Mouse (Mus musculus): ENCODE data around the gene Vsig10.
A peak's percentile ranks its signal among the peaks of the same experiment; 100 is the strongest.
"Not testable (repeated sequence)": the region's sequence is repeated elsewhere in the genome, so short reads cannot be mapped to it uniquely, and the experiment has no call there.

The Vsig10 gene

DNA sequence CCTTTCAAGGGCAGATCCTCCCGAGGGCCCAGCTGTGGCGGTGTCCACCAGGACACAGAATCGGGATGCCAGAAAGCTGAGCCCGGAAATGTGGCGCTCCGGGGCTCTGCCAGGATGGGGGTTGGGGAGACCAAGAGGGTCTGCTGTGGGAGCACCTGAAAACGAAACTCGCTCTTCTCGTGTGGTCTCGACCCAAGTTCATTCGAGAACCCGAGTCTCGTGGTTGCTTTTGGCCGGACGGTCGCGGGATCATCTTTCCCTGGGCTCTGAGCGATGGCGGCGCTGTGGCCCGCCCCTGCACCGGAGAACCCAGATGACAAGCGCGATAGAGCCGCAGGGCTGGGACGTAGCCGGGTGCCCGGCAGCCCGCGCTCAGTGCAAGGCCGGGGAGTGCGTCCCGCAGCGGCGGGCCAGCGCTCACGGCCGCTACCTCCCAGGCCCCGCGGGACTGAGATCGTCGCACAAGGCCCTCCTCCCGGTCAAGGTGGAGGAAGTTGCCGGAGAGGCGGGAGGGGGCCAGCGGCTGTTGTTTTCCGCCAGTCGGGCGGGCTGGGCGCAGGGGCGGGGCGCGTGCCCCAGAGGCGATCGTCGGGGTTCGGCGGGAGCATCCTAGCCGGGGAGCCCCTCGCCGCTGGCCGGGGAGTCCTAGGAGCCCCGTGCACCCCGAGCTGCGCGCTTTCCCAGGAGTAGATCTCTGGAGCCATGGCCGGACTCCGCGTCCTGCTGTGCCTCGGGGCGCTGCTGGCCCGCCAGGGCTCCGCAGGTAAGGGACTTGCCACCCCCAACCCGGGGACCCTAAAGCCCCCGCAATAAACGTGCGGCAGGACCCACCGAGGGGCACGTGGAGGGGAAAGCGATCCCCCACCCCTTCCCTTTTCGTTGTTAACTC is at the start of gene Vsig10:
Gene Vsig10 (plus strand): TSS at position 343 of the 889 bp plus-strand sequence.
- peak; percentile 79 for DNase-seq

DNA sequence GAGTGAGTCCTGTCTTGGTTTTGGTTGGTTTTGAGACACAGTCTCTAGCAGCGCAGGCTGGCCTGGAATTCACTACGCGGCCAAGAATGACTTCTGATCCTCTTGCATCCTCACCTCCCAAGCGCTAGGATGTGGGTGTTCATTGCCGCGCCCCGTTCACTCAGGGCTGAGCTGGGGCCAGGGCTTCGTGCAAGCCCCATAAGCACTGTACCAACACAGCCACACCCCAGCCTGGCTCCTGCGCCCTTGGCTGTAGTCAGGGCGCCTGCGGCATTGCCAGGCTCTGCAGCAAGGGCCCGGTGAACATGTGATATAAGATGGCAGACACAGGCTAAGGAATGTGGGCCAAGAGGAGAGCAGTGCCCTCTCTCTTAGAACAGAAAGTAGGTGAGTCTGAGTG is 49.5 kb upstream of the Vsig10 start:
- no peak for DNase-seq

DNA sequence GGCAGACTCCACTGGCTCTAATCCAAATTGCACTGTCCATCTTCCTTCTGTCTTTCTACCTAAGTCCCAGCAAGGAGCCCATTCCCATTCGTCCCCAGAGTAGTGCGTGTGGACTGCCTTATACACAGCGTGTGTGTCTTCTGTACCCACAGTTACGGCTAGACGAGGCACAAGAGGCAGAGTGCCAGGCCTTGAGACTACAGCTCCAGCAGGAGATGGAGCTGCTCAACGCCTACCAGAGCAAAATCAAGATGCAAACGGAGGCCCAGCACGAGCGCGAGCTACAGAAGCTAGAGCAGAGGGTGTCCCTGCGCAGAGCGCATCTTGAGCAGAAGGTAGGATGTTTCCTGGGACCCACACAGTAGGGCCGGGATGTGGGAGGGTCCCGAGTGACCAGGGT is 46.9 kb upstream of the Vsig10 start:
- no peak for DNase-seq

DNA sequence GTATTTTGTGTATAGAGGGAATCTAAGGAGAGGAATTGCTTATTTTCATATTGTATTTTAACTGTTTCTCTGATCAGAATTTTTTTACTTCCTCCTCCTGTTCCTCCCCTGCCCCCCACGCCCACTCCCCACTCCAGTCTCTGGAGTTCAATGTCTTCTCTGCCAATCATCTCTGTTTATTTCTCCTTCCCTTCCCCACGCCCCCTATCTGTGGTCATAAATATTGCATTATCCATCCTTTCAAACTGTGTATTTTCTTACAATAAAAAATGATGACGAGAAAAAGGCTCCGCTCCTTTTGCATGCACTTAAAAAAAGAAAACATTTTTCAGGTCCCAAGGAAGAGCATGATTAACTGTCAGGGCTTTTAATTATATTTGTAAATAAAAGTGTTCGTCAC is 44.1 kb upstream of the Vsig10 start:
- peak; percentile 23 for DNase-seq

DNA sequence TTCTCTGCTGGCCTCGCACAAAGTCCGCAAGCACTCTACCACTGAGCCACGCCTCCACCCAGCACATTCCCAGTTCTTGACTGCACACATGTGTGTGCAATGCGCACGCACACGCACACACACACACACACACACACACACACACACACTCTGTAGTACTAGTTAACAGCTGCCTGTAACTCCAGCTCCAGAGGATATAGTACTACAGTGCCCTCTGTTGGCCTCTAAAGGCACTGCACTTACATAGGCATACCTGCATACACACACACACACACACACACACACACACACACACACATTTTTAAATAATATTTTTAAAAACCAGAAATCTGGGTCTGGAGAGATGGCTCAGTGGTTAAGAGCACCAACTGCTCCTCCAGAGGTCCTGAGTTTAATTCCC is 41.1 kb upstream of the Vsig10 start:
- DNase-seq = no peak

DNA sequence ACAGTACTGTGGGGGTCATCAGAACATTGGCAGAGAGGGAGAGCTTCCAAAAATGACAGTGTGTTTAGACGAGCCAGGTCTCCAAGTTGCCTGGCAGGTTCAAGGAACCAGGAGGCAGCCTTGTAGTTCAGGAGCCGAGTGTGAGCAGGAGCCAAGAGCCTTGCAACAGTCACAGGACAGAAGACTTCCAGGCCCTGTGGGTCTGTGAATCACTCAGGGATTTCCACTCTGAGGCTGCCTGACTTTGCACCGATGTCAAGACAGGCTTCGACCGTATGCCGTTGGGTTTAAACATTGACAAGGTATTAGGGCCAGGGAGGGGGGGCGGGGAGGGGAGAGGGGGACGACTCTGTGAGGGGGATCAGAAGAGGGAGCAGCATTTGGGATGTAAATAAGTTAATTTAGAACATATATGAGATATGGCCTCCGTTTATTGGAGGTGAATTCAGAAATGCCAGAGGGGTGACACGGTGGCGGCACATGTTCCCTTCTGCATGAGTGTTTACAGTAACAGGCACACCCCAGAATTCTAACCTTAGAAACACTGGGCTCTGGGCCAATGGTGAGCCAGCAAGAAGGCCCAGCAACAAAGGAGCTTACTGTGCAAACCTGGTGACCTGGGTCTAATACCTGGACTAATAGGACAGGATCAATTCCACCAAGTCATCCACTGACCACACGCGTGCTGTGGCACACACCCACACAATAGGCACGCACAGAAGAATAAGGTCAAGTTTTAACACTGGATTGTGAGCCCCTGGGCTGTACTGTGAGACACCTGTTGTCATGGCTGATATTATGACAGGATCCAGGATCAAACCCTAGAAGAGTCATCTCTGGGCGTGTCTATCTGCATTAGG is 39.8 kb upstream of the Vsig10 start:
- no peak for DNase-seq

DNA sequence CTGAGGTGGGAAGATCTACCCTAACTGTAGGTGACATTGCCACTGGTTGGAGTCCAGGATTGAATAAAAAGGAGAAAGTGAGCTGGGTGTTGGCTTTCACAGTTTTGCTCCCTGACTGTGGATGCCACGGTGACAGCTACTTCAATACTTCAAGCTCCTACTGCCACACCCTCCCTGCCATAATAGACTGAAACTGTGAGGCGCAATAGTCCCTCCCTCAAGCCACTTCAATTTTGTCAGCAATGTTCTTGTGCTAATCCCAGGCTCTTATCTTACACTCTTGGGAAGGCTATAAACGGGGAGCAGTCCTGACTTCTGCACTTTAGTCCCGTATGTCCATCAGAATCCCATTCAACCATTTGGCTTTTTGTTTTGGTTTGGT is 39.2 kb upstream of the Vsig10 start:
- no peak for DNase-seq

DNA sequence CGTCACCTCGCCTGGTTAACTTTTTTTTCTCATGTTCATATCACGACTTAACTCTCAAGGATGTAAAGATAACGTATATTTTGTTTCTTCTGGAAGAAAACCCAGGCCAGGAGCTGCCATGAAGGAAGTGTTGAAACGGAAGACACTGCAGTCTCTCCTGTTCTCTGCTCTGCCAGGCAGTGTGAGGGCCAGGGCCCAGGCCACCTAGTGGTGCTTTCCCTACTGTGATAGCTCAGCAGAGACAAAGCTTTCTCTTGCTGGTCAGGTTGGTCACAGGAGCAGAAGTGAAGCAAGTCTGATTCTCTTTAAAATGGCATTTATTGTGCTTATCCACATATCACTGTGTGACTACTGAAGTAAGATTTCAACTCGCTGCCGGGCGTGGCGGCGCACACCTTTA is 37.3 kb upstream of the Vsig10 start:
- DNase-seq = no peak

DNA sequence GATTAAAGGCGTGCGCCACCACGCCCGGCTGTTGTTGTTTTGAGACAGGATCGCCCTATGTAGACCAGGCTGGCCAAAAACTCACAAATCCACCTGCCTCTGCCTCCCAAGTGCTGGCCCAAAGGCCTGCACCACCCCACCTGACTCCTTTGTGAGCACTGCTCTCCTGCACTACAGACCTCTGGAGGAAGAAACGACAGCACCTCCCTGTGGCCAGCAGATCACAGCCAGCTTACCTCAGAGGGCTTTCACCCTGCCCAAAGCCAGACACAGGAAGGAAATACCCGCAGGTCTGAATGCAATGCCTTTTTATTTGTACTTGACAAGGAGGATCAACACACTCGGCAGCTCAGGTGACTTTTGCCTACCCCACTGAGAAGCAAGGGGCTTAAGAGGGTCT is 36.5 kb upstream of the Vsig10 start:
- no peak for DNase-seq

DNA sequence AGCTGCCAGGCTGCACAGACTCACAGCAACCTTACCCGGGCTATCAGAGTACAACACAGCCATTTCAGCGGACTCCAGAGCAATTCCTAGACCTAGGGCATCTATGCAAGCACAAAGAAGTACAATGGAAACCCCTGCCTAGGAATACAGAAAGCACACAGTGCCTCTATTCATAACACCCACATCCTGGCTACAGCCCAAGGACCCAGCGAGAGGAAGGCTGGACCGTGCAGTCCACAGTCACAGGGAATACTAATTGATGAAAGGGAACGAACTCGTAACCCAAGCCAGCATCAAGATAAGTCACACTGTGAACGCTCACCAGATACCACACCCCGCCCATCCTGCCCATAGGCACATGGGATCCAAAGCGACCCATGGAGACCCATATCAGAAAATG is 34.9 kb upstream of the Vsig10 start:
- DNase-seq = no peak

DNA sequence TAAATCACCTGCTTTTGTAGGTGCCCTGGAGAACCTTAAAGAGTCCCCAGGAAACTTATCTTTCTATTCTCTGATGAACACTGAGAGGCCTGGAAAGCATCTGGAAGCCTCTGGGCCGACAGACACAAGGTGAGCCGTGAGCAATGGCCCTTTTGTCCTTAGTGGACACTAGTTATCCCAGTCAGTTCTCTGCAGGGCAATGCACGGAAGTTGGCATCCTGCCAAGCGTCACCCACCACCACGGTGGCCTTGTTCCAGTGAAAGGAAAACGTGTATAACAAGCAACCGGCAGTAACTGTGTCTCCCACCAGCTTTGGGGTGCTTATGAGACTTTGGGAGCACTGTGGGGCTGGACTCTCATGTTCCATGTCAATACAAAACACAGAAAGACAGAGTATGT is 34.2 kb upstream of the Vsig10 start:
- no peak for DNase-seq

DNA sequence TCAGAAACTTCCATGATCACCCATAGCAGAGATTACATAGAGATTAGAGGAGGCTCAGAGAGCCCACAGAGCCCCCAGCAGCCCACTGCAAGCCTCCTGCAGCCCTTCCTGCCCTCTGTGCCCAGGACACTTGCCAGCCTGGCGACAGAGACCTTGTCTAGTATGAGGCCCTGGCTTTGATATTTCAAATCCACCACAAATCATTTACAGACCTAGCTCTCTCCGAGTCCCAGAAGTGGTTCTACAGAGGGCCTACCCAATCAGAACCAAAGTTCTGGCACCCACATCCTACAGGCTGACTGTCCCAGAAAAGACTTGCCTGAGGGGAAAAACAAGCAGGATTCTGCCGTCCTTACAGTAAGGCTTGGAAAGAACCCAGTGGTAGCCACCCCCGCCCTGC is 33.6 kb upstream of the Vsig10 start:
- no peak for DNase-seq

DNA sequence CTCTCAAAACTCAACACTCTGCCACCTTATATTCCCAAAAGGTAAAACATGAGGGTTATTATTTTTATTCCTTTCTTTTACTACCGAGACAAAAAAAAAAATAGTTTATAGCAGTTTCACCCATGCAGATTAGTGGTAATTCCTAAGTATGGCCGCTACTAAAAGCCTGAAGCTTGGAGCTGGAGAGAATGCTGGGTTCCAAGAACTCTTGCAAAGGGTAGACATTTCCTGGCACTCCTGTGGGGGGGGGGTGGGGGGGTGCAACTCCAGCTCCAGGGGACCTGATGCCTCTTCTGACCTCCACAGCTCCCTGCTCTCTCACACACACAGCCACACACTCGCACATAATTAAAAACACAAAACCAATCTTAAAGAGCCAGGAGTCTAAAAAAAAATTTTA is 32.6 kb upstream of the Vsig10 start:
- no peak for DNase-seq

DNA sequence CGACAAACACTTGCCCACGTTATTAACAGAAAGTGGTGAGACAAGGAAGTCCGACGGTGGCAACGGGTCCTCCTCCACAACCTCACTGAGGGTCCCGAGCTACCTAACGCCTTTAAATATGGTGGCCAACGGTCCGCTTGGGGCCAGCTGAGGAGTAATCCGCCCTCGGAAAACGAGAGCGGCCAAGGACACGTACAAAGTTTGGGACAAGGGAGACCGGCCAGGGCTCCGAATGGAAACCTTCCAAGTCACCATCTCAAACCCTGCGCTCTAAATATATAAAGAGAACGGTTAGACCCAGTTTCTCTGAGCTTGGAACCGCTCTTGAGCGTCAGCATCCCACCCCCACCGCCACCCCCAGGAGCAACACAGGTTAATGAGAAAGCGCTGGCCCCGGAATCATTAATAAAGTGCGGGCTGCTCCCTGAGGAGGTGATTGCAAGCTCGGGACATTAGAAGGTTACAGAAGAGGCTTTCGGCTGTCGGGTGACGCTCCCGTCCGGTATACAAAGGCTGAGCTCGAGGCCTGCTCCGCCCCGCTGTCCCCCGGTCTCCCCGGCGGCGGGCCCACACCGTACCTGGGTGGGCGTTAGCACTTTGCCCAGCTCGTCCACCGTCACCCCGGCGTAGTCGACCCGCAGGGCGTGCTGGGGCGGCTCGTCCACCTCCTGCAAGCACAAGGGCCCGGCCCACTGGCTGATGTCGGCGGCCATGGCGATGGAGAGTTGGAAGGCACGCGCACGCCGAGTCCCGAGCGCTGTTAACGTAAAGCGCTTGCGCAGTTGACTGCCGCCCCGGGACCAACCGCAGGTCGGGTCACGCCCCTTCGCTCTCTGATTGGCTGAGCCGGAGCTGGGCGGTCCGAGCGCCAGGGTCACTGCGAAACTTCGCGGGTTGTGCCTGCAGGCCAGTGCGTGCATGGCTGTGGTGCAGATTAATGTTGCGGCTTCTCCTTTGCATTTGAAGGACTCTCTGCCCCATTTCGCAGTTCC is 31.8 kb upstream of the Vsig10 start, which contains the start of gene Pebp1:
Gene Pebp1 (minus strand): TSS at position 795 of the 992 bp plus-strand sequence.
- DNase-seq = peak; percentile 99

DNA sequence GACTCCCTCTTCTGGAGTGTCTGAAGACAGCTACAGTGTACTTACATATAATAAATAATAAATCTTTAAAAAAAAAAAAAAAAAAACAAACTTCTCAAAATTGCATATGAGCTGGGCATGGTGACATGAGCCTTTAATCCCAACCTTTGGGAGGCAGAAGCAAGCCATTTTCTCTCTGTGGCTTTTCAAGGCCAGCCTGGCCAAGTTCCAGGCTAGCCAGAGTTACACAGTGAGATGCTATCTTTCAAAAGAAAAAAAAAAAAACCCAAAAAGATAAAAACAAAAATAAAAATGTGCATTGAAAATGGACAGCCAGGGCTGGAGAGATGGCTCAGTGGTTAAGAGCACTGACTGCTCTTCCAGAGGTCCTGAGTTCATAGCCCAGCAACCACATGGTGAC is 29.2 kb upstream of the Vsig10 start:
- DNase-seq = no peak

DNA sequence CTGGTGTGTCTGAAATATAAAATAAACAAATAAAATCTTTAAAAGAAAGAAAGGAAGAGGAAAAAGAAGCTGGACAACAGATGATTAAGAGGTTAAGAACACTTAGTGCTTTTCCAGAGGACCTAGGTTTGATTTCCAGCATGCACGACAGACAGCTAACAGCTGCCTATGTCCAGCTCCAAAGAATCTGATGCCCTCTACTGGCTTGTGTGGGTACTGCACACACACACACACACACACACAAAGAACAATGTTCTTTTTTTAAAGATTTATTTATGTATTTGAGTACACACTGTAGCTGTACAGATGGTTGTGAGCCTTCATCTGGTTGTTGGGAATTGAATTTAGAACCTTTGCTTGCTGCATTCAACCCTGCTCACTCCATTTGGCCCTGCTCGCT is 28.8 kb upstream of the Vsig10 start:
- DNase-seq = no peak

DNA sequence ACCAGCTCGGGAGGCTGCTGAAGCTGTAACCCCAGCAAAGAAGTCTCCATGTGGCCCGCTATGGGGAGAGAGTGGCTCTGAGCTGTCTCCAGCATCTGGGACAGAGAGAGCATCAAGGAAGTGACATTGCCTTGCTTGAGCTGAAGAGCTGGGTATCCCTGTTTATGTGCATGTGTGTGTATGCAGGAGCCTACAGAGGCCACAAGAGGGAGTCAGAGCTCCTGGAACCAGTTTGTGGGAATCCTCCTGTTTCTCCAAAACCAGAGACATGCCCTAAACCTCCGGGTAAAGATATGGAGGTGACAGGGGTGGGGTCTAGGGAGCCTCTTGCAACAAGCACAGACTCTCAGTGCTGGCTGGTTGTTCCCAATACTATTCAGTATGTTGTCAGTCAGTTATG is 27.6 kb upstream of the Vsig10 start:
- no peak for DNase-seq

DNA sequence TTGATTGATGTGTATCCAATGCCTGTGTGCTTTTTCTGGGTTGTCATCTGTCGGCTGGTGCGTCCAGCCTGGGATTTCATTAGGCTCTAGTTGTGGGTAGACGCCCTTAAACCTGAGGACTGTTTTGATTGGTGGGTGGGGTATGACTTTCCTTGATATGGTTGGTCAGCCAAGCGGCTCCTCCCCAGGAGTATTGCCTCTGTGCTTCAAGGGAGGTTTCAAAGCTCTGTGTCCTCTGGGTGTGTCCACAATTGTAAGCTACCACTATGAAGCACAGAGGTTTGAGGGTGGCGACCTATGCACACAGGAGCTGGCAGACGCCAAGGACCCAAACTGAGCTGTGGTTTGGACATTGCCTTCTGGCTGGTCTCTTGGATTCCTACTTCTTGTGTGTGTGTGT is 26.3 kb upstream of the Vsig10 start:
- no peak for DNase-seq

DNA sequence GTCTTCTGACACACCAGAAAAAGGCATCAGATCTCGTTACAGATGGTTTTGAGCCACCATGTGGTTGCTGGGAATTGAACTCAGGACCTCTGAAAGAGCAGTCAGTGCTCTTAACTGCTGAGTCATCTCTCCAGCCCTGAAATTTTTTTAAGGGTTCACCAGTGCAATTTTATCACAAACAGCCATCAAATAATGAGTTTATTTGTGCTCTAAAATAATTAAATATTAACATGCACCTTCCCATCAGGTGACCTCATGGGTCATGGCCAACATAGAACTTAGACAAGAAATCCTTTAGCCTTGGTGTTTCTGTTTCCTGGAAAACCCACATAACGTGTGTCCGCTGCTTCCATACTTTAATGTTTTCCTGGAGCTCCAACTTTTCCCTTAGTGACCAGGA is 25.1 kb upstream of the Vsig10 start:
- not testable (repeated sequence) for DNase-seq

DNA sequence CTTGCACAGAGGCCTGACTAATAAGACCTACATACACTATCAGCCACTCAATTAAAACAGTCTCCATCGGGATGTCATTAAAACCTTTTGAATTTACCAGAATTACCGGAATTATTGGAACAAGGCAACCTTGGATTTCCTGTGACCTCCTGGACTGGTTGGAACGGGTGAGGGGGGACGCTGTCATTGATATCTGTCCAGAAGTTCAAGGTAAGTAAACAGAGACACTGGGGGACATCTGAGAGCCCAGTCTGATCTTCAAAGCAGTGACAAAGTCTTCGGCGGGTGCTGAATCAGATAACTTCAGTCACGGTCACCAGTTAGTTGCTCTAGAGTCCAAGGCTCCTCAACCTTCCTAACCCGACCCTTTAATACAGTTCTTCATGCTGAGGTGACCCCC is 23.9 kb upstream of the Vsig10 start:
- no peak for DNase-seq

DNA sequence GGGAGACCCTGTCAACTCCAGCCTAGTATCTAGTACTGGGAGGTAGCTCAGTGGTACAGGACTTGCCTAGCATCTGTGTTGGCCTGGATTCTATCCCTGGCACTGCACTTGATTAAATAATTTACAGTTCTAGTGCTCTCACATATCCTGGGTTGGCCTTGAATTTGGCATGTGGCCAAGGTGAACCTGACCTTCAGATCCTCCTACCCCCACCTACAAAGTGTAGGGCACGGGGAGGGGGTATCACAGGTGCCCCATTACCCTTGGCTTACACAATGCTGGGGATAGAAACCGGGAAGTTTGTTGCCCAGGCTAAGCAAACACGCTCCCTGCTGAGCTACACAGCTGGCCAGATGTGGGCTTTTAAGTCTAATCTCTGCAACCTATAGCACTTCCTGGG is 16.0 kb upstream of the Vsig10 start:
- DNase-seq = no peak

DNA sequence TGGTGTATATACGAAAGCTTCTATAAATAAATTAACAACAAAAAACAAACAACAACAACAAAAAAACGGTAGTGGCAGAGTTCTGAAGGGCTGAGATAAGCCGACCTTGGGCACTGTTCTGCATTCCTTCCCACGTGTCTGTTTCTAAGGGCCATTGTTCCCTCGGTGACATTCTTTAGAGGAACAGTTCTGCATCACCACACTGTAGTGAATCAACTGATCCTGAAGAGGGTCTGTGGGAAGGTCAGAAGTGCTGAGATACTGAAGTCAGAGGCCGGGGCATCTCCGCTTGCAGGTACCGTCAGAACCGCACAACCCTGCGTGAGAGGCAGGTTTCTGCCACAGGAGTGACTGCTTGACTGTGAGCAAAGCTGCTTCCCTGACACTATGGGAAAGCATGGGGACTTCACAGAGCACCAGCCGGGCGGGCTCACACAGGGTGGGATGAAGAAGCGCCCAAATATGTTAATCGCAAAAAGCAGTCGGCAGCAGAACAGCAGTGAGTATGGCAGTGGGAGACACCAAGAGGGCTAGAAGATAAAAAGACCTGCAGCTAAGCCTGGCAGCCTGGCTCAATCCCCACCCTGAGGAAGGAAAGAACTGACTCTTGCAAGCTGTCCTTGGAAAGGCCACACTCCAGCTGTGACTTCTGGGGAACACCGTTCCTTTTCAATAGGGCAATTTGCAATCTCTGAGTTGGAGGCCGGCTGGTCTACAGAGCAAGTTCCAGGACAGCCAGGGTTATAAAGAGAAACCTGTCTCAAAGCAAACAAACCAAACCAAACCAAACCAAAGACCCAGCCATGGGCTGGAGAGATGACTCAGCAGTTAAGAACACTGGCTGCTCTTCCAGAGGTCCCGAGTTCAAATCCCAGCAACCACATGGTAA is 14.9 kb upstream of the Vsig10 start:
- DNase-seq = no peak
